Mouse (Mus musculus) monocyte, adult 2 months (primary cell): ENCODE measurements at regions not wholly inside any gene's neighbourhood (a gene's known extent, or its start where the extent isn't known, plus 50 kb on each side); places are given as distances from the start of the nearest gene placed in this dataset.

Experiments
- DNase-seq, 2 experiments: peaks; one replicate each; pipeline ENCODE4 v3.0.0; 2022; ENCODE audit warnings: low spot score in 2 of 2, low read depth in 1 of 2

GRCm38 (mm10) chr9:13905086-13905669 lies 77.7 kb downstream of the Fam76b start:
- DNase-seq: no peak

GRCm38 (mm10) chr9:13906736-13907135 lies 79.2 kb downstream of the Fam76b start:
- no peak for DNase-seq

- no peak for DNase-seq
These were observed 82.1 kb downstream of the Fam76b start for GRCm38 (mm10) chr9:13909604-13910003.

GRCm38 (mm10) chr9:13910091-13910490 lies 82.6 kb downstream of the Fam76b start:
- DNase-seq: no peak

GRCm38 (mm10) chr9:13913459-13913858 lies 85.9 kb downstream of the Fam76b start:
- DNase-seq: no peak

- no peak for DNase-seq
These were observed 86.6 kb downstream of the Fam76b start for GRCm38 (mm10) chr9:13914131-13914530.

GRCm38 (mm10) chr9:13914847-13915246 lies 87.3 kb downstream of the Fam76b start:
- no peak for DNase-seq

- no peak for DNase-seq
These were observed 89.3 kb downstream of the Fam76b start for GRCm38 (mm10) chr9:13916837-13917236.

GRCm38 (mm10) chr9:13918606-13919202 lies 91.2 kb downstream of the Fam76b start:
- DNase-seq: no peak

GRCm38 (mm10) chr9:13919739-13920410 lies 92.4 kb downstream of the Fam76b start:
- DNase-seq: no peak

GRCm38 (mm10) chr9:13920623-13921022 lies 93.1 kb downstream of the Fam76b start:
- no peak for DNase-seq

- DNase-seq: no peak
These were observed 104.5 kb downstream of the Fam76b start for GRCm38 (mm10) chr9:13932001-13932508.

GRCm38 (mm10) chr9:13933404-13933803 lies 105.9 kb downstream of the Fam76b start:
- no peak for DNase-seq

GRCm38 (mm10) chr9:13937301-13937700 lies 109.8 kb downstream of the Fam76b start:
- no peak for DNase-seq

GRCm38 (mm10) chr9:13946519-13946918 lies 119.0 kb downstream of the Fam76b start:
- DNase-seq: no peak

- no peak for DNase-seq
These were observed 124.6 kb downstream of the Fam76b start for GRCm38 (mm10) chr9:13952157-13952556.

- no peak for DNase-seq
These were observed 135.7 kb downstream of the Fam76b start for GRCm38 (mm10) chr9:13963140-13963763.

GRCm38 (mm10) chr9:13963796-13964195 lies 136.3 kb downstream of the Fam76b start:
- DNase-seq: no peak

GRCm38 (mm10) chr9:13964256-13964655 lies 136.7 kb downstream of the Fam76b start:
- DNase-seq: no peak

GRCm38 (mm10) chr9:13966212-13966611 lies 138.7 kb downstream of the Fam76b start:
- no peak for DNase-seq

GRCm38 (mm10) chr9:13969262-13969661 lies 141.7 kb downstream of the Fam76b start:
- DNase-seq: no peak

GRCm38 (mm10) chr9:13973600-13973999 lies 146.1 kb downstream of the Fam76b start:
- DNase-seq: no peak
